Mouse (Mus musculus) lung, embryonic 14.5 days (tissue): ENCODE measurements around the gene Bhlhe23. TPM values are rescaled to one million over a fixed set of nuclear protein-coding genes. Genes with fewer than 3 reads are reported as not detected.

ENCODE experiments used
- ATAC-seq: fragments of 200-750 bp; cut with Nextera tagmentation; 2 replicates; pipeline ENCODE4 v1.8.0; 2017; ENCODE audit warnings: mild to moderate bottlenecking, moderate TSS enrichment, moderate library complexity; ENCODE audit not compliant: insufficient read depth
- DNase-seq: peaks from one replicate; pipeline ENCODE4 v3.0.0-alpha.2; 2015
- H3K27ac ChIP-seq: fragments of 300-500 bp; sonication (generic); 2 replicates; pipeline ENCODE4 v1.5.1; 2014; ENCODE audit warnings: low read depth, mild to moderate bottlenecking, moderate library complexity
- H3K27me3 ChIP-seq: fragments of 300-500 bp; sonication (generic); 2 replicates; pipeline ENCODE4 v1.6.1; 2014; ENCODE audit warnings: low read length, control low read depth; ENCODE audit not compliant: insufficient read depth
- H3K36me3 ChIP-seq: fragments of 300-500 bp; sonication (generic); 2 replicates; pipeline ENCODE4 v1.6.1; 2014; ENCODE audit warnings: control low read depth; ENCODE audit not compliant: insufficient read depth
- H3K4me1 ChIP-seq: fragments of 300-500 bp; sonication (generic); 2 replicates; pipeline ENCODE4 v1.6.1; 2014; ENCODE audit warnings: antibody characterized with exemption, control low read depth; ENCODE audit not compliant: insufficient read depth
- H3K4me2 ChIP-seq: fragments of 300-500 bp; sonication (generic); 2 replicates; pipeline ENCODE4 v1.6.1; 2014; ENCODE audit warnings: mild to moderate bottlenecking
- H3K4me3 ChIP-seq: fragments of 300-500 bp; sonication (generic); 2 replicates; pipeline ENCODE4 v1.5.1; 2014; ENCODE audit warnings: low read depth, low read length
- H3K9ac ChIP-seq: fragments of 300-500 bp; sonication (generic); 2 replicates; pipeline ENCODE4 v1.6.1; 2014
- H3K9me3 ChIP-seq: fragments of 300-500 bp; sonication (generic); 2 replicates; pipeline ENCODE4 v1.6.1; 2016; ENCODE audit warnings: low read depth, low read length, control low read depth
- CTCF ChIP-seq: IDR thresholded peaks from 2 replicates; pipeline ENCODE4 v1.5.1; 2016; ENCODE audit warnings: antibody characterized with exemption, low read depth
- WGBS: fragments of 180-500 bp; shearing (Covaris S2); extraction: QIAGEN DNeasy Blood & Tissue Kit; methylation state at CpG from one replicate; pipeline ENCODE4 v1.1.7; 2014; 5-methylcytosine and 5-hydroxymethylcytosine counted together
- polyA plus RNA-seq: library from polyadenylated mRNA; unstranded; fragments of >200 nt; fragmentation: Nextera tagmentation; extraction: Ambion mirVana; gene quantifications from 2 replicates; pipeline ENCODE4 v1.2.1, GENCODE M21; 2014

Gene Bhlhe23
- polyA plus RNA-seq, 1 experiment from 2014 or later = not detected

DNA sequence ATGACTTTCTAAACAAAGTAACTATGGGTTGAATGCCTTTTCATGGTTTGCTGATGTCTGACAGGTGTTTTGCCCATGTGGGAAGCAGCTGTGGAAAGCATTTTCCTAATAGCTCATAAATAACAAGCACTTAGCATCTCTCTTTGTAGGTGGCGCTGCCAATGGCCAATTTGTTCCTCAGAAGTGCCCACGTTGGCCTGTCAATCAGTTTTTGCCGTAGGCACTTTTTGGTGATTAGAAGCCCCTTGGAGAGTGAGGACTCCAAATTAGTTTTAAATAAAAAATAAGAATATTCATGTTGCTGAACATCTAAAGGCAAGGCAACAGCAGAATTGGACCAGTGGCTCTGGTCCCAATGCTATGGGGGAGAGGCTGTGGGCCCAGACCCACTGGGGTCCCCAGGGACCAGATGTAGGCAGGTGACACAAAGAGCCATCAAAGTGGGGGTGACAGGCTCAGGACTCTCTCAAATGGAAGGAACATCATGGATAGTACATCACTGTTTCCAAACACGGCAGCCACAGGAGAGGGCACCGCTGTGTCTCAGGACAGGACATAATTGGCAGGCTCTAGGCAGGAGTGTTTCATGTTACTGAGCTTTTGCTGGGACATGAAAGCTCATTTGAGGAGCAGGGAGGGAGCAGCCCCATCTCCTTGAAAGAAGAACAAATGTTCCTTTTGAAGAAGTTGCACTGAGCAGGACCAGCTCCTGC is 21.6 kb downstream of the Bhlhe23 start:
- Histone ChIP-seq H3K27me3 (no peaks in the 10 kb centered on the region), H3K9ac (no peak overlapping the region), H3K4me1 (no peaks in the 10 kb centered on the region), H3K4me3 (no peak overlapping the region), H3K27ac (no peak overlapping the region), H3K9me3 (no peaks in the 10 kb centered on the region), H3K4me2 (no peak overlapping the region), H3K36me3 (no peaks in the 10 kb centered on the region)
- 77% methylated on average over 5 of the region's 5 CpGs for WGBS
- no peak for ATAC-seq
- DNase-seq = no peak
- TF ChIP-seq CTCF = no peak

GRCm38 (mm10) chr2:180748904-180749303 is 27.8 kb downstream of the Bhlhe23 start:
- H3K4me2 ChIP-seq = no peak overlapping the region
- no peaks in the 10 kb centered on the region for H3K36me3 ChIP-seq
- H3K27ac ChIP-seq = no peak overlapping the region
- H3K27me3 ChIP-seq = no peaks in the 10 kb centered on the region
- H3K9ac ChIP-seq = no peak overlapping the region
- no peak for TF ChIP-seq CTCF
- ATAC-seq = no peak
- no peak for DNase-seq
- H3K4me1 ChIP-seq = no peaks in the 10 kb centered on the region
- no peaks in the 10 kb centered on the region for H3K9me3 ChIP-seq
- 46% methylated on average over 5 of the region's 5 CpGs for WGBS
- no peak overlapping the region for H3K4me3 ChIP-seq

- Histone ChIP-seq H3K4me3 (no peak overlapping the region), H3K36me3 (no peaks in the 10 kb centered on the region), H3K27ac (no peak overlapping the region), H3K4me1 (no peaks in the 10 kb centered on the region), H3K9me3 (no peaks in the 10 kb centered on the region), H3K9ac (no peak overlapping the region), H3K4me2 (no peak overlapping the region), H3K27me3 (no peaks in the 10 kb centered on the region)
- no peak for TF ChIP-seq CTCF
- WGBS = 46% methylated on average over 5 of the region's 5 CpGs
- DNase-seq = no peak
- no peak for ATAC-seq
Measured at GRCm38 (mm10) chr2:180746569-180747192, 30.0 kb downstream of the Bhlhe23 start.

GRCm38 (mm10) chr2:180745248-180745927 is 31.3 kb downstream of the Bhlhe23 start:
- Histone ChIP-seq H3K36me3 (no peaks in the 10 kb centered on the region), H3K27ac (no peak overlapping the region), H3K9me3 (no peaks in the 10 kb centered on the region), H3K9ac (no peak overlapping the region), H3K4me3 (no peak overlapping the region), H3K4me2 (no peak overlapping the region), H3K4me1 (no peaks in the 10 kb centered on the region), H3K27me3 (no peaks in the 10 kb centered on the region)
- DNase-seq (peak; percentile 94), ATAC-seq (peak; percentile 73)
- WGBS = 30% methylated on average over 17 of the region's 17 CpGs
- peak; percentile 100 for TF ChIP-seq CTCF

GRCm38 (mm10) chr2:180743321-180743720 is 33.4 kb downstream of the Bhlhe23 start:
- DNase-seq (no peak), ATAC-seq (no peak)
- H3K27me3 ChIP-seq = no peaks in the 10 kb centered on the region
- no peaks in the 10 kb centered on the region for H3K4me1 ChIP-seq
- no peaks in the 10 kb centered on the region for H3K36me3 ChIP-seq
- H3K27ac ChIP-seq = no peak overlapping the region
- no peak for TF ChIP-seq CTCF
- no peak overlapping the region for H3K4me2 ChIP-seq
- H3K9me3 ChIP-seq = no peaks in the 10 kb centered on the region
- 75% methylated on average over 2 of the region's 2 CpGs for WGBS
- no peak overlapping the region for H3K4me3 ChIP-seq
- no peak overlapping the region for H3K9ac ChIP-seq

DNA sequence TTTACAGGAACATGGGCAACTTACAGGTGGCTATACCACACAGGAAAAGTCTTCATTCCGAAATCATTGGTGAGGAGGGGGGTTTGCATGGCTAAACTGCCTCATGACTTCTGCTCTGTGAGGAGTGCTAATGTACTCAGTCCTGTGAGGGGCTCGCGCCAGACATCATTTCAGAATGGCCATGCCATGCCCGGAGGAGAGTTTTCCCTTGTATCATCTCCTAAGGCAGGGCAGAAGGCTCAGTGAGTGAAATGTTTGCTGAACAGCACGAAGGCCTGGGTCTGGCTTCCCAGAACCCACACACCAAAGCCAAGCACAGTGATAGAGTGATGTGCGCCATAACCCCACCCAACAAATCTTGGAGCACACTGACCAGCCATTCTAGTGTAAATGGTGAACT is 33.9 kb downstream of the Bhlhe23 start:
- Histone ChIP-seq H3K27ac (no peak overlapping the region), H3K4me2 (no peak overlapping the region), H3K27me3 (no peaks in the 10 kb centered on the region), H3K9me3 (no peaks in the 10 kb centered on the region), H3K36me3 (no peaks in the 10 kb centered on the region), H3K4me1 (no peaks in the 10 kb centered on the region), H3K9ac (no peak overlapping the region), H3K4me3 (no peak overlapping the region)
- no peak for ATAC-seq
- WGBS = 86% methylated on average over 6 of the region's 6 CpGs
- DNase-seq = no peak
- TF ChIP-seq CTCF = no peak

- TF ChIP-seq CTCF = no peak
- ATAC-seq (no peak), DNase-seq (no peak)
- Histone ChIP-seq H3K36me3 (no peaks in the 10 kb centered on the region), H3K4me1 (no peaks in the 10 kb centered on the region), H3K27me3 (no peaks in the 10 kb centered on the region), H3K4me3 (no peak overlapping the region), H3K27ac (no peak overlapping the region), H3K4me2 (no peak overlapping the region), H3K9ac (no peak overlapping the region), H3K9me3 (no peaks in the 10 kb centered on the region)
- 59% methylated on average over 7 of the region's 7 CpGs for WGBS
Measured at GRCm38 (mm10) chr2:180741421-180741820, 35.3 kb downstream of the Bhlhe23 start.
